Mouse (Mus musculus): ENCODE data around the gene Abhd17a.

Gene Abhd17a

GRCm38 (mm10) chr10:80576351-80577194 lies 13.6 kb downstream of the Abhd17a start:
- WGBS, result under 1% methylated on average over 88 of the region's 96 CpGs

- WGBS, result 15% methylated on average over 17 of the region's 17 CpGs
Measured at GRCm38 (mm10) chr10:80575925-80576324, 14.2 kb downstream of the Abhd17a start.

- 54% methylated on average over 3 of the region's 3 CpGs for WGBS
Measured at GRCm38 (mm10) chr10:80574896-80575295, 15.2 kb downstream of the Abhd17a start.

- 44% methylated on average over 9 of the region's 9 CpGs for WGBS
Measured at GRCm38 (mm10) chr10:80573944-80574343, 16.2 kb downstream of the Abhd17a start.

GRCm38 (mm10) chr10:80572477-80572876 lies 17.7 kb downstream of the Abhd17a start:
- WGBS, result 70% methylated on average over 2 of the region's 2 CpGs

- 31% methylated on average over 30 of the region's 30 CpGs for WGBS
Measured at GRCm38 (mm10) chr10:80570871-80571836, 19.0 kb downstream of the Abhd17a start.

GRCm38 (mm10) chr10:80570419-80570818 lies 19.7 kb downstream of the Abhd17a start:
- 88% methylated on average over 10 of the region's 10 CpGs for WGBS

- WGBS, result 53% methylated on average over 10 of the region's 10 CpGs
Measured at GRCm38 (mm10) chr10:80569664-80570066, 20.5 kb downstream of the Abhd17a start.

GRCm38 (mm10) chr10:80568876-80569275 lies 21.3 kb downstream of the Abhd17a start:
- WGBS, result 97% methylated on average over 29 of the region's 29 CpGs

- 14% methylated on average over 17 of the region's 17 CpGs for WGBS
Measured at GRCm38 (mm10) chr10:80566375-80567092, 23.6 kb downstream of the Abhd17a start.

GRCm38 (mm10) chr10:80561116-80561944 lies 28.8 kb downstream of the Abhd17a start, which contains the start of gene Rexo1:
Rexo1 (minus strand) TSS chr10:80561560.
- under 1% methylated on average over 69 of the region's 72 CpGs for WGBS

GRCm38 (mm10) chr10:80560621-80561020 lies 29.5 kb downstream of the Abhd17a start:
- WGBS, result under 1% methylated on average over 13 of the region's 13 CpGs

GRCm38 (mm10) chr10:80559431-80559830 lies 30.7 kb downstream of the Abhd17a start:
- 90% methylated on average over 7 of the region's 7 CpGs for WGBS

- 30% methylated on average over 5 of the region's 5 CpGs for WGBS
Measured at GRCm38 (mm10) chr10:80557346-80557965, 32.7 kb downstream of the Abhd17a start.

- 89% methylated on average over 6 of the region's 6 CpGs for WGBS
Measured at GRCm38 (mm10) chr10:80553997-80554396, 36.1 kb downstream of the Abhd17a start.

GRCm38 (mm10) chr10:80553575-80553974 lies 36.6 kb downstream of the Abhd17a start:
- 93% methylated on average over 8 of the region's 8 CpGs for WGBS

GRCm38 (mm10) chr10:80552364-80552763 lies 37.8 kb downstream of the Abhd17a start:
- 64% methylated on average over 9 of the region's 9 CpGs for WGBS

GRCm38 (mm10) chr10:80549279-80549678 lies 40.9 kb downstream of the Abhd17a start:
- 83% methylated on average over 21 of the region's 21 CpGs for WGBS

- 75% methylated on average over 10 of the region's 10 CpGs for WGBS
Measured at GRCm38 (mm10) chr10:80548428-80549006, 41.6 kb downstream of the Abhd17a start.

- WGBS, result 88% methylated on average over 15 of the region's 15 CpGs
Measured at GRCm38 (mm10) chr10:80547539-80547938, 42.6 kb downstream of the Abhd17a start.

All from cerebral cortex, adult 2 months (tissue).